Mouse (Mus musculus): ENCODE data around the gene Med4.

GRCm38 (mm10) chr14:73470593-73470992, 39.2 kb upstream of the Med4 start:
- TF ChIP-seq GATA1 (IDR thresholded peaks at IDR 0.05; ENCODE audit: borderline replicate concordance, low read length), result no peak
- TF ChIP-seq FLI1 (IDR thresholded peaks at IDR 0.05; ENCODE audit: low read length), result no peak

All from megakaryocyte, embryonic 14.5 days (primary cell).